Mouse (Mus musculus) bone marrow macrophage, adult 2 months (primary cell): Measurements from ENCODE around the gene Nhsl2.

Source experiments
- CTCF ChIP-seq: IDR thresholded peaks from 2 replicates; pipeline ENCODE4 v1.5.1; 2012; ENCODE audit warnings: low read depth, mild to moderate bottlenecking, low read length, moderate library complexity
- POLR2A ChIP-seq: IDR thresholded peaks from 2 replicates; pipeline ENCODE4 v1.6.1; 2012; ENCODE audit warnings: mild to moderate bottlenecking, low read depth, low read length, borderline replicate concordance

DNA sequence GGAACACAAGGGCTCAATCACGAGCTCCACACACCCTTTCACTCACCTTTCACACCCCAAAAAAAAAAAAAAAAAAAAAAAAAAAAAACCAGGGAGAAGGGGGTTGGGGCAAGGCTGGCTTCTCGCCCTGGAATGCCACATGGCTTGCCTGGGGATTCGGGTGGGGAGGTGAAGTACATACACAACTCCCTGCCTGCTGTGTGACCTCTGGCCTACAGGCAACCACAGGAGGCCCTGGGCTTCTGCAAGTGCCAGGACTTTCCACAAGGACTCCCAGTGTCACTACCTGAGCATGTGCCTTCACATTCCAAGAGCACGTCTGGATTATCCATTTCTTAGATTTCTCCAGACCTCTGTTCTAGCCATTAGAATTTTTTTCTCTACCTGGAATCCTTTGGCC, 40.2 kb downstream of the Nhsl2 start:
- TF ChIP-seq CTCF (no peak), POLR2A (no peak)
